Mouse (Mus musculus) T-helper 1 cell (primary cell): ENCODE measurements around the gene Grin2d.

Experiments
- in situ Hi-C: fragments of 300-600 bp; cut with MboI, MseI; formaldehyde crosslinking; loops from one replicate; pipeline ENCODE4 v1.15.1; 2025; ENCODE audit warnings: high pct_unique_total_duplicates

Gene Grin2d

DNA sequence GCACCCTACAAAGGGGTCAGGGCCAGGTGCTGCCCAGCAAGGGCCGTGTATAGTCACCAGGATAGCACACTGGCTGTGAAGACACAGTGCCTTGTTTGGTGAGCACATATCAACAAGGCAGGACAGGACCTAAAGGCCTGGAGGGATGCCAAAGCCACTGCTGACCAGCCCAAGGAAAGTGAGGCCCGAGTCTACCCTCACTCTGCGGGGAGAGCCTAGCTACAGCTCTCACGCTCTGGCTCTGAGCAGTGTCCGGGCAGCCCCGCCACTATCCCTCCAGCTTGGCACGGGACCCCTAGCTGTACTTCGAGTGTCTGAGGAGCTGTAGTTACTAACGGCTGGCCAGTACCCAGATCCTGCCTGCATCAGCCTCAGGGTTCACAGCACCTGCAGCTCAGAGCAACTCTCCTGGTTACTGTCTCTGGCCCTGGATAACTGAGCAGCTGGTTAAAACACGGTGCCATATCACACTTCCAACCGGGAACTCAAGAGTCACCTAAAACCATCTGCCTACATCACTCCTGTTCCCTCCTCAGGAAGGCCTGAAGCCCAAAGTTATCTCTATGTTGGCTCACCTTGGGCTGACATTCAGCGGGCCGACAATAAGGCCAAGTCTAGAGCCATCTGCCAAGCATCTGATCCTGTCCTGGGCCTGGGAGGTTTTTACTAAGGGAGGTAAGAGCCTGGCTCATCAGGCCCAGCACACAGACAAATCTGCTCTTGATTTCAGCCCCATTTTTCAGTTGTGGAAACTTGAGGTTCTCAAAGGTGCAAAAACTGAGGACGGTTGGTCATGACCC lies 68.7 kb downstream of the Grin2d start:
- in situ Hi-C loops: no loop called here

DNA sequence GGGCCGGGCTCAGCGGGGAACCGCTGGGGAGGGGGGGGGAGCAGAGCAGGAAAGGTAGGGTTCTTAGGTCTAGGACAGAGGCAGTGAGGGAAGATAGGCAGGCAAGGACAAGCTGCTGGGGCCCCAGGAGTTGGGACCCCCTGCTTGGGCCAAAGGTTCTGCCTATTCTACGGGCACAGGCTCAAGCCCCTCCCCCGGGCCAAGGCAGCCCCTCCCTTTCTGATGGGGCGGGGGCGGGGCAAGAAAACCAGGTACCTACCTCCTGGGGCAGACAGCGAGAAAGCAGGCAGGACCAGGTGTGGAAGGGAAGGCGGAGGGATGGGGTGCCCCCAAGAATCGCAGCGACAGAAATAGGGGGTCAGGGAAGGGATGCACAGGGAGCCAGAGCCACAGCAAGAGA lies 69.7 kb downstream of the Grin2d start:
- in situ Hi-C loops: no loop called here

DNA sequence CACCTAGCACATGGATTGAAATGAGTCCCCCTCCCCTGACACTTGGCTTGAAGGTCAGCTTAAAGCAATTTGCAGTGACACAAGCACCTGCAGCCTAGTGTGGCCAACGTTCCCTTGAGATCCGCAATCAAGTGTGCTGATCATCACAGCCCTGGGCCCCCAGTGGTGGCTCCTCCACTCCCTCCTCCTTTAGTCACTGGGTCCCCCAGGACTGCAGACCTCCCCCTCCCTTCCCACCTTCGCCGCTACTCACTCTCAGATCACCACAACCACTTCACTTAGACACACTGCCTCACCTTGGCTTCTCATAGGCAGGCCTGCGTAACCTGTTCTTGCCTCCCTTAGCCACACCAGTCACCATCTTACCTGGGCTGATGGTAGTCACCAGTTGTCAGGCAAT lies 72.2 kb downstream of the Grin2d start:
- in situ Hi-C loops: no loop called here

DNA sequence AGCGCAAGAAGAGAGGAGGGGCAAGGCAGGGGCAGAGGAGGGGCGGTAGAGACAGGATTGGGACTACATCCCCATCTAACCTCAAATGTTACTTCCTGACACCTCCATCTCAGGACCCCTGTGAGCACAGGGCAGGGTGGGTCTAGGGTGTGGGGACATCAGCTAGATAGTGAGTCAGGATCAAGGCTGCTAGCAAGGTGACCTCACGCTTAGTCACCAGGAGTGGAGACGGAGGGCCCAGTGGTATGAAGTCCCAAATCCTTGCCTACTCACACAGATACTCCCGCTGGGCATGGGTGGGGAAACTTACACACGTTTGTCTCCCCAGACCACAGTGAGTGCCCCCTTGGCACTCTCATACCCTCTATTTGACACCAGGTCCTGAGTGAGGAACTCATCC lies 75.6 kb downstream of the Grin2d start:
- in situ Hi-C loops: loop anchor here (5.0 kb wide), 1 partner anchor 60 kb away; no protein-coding TSS in a partner anchor

- in situ Hi-C loops: loop anchor here (5.0 kb wide), 1 partner anchor 59 kb away; no protein-coding TSS in a partner anchor
Observed at GRCm38 (mm10) chr7:45801348-45801747, 76.8 kb downstream of the Grin2d start.

- in situ Hi-C loops: loop anchor here (5.0 kb wide), 1 partner anchor 58 kb away; no protein-coding TSS in a partner anchor
Observed at GRCm38 (mm10) chr7:45800546-45801204, 77.5 kb downstream of the Grin2d start.

GRCm38 (mm10) chr7:45800001-45800400 lies 78.2 kb downstream of the Grin2d start:
- in situ Hi-C loops: loop anchor here (5.0 kb wide), 1 partner anchor 58 kb away; no protein-coding TSS in a partner anchor

DNA sequence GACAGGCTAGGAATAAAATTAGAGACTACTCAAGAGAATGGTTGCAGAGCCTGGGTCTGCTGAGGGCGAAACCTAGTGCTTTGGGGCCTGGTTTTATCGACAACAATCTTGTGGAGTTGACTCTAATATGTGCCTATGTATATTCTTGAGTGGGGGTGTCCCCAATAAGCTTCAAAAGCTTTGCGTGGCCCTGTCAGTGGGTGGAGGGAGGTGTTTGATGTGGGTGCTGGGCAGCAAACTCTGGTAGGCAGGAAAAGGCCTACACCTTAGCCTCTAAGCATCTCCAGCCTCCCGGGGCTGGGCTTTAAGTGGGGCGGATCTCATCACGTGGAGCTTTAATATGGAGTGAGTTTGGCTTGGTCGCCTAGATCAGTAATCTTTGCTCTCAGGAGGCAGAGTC lies 79.2 kb downstream of the Grin2d start:
- in situ Hi-C loops: no loop called here

GRCm38 (mm10) chr7:45798511-45798836 lies 79.7 kb downstream of the Grin2d start:
- in situ Hi-C loops: no loop called here

DNA sequence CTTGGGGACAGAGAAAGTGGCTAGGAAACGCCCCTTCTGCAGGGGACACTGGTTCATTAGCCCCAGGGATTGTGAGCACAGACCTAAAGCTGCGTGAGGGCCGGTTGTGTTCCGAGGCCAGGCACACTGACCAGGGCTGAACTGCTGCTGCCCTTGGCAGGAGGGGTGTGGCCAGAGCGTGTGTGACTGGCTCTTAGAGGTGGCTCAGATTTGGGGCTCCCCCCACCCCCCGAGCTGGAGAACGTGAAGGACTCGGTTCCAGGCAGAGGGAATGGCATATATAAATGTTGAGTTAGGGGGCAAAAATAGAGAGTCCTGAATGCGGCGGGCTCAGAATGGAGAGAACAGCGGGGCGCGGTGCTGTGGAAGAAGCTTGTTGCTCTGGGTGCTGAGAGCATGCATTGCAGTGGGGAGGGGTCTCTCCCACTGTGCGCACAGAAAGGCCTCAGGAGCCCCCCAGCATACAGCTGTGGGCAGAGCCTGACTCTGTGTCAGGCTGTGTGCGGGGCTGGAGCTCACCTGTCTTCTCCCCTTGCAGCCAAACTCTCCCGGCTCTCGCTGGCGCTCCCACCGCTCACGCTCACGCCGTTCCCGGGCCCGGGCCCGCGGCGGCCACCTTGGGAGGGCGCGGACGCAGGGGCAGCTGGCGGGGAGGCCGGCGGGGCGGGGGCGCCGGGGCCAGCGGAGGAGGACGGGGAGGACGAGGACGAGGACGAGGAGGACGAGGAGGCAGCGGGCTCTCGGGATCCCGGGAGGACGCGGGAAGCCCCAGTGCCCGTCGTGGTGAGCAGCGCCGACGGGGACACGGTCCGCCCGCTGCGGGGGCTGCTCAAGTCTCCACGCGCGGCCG lies 80.3 kb downstream of the Grin2d start:
- in situ Hi-C loops: no loop called here

GRCm38 (mm10) chr7:45796950-45797349 lies 81.2 kb downstream of the Grin2d start:
- in situ Hi-C loops: no loop called here

DNA sequence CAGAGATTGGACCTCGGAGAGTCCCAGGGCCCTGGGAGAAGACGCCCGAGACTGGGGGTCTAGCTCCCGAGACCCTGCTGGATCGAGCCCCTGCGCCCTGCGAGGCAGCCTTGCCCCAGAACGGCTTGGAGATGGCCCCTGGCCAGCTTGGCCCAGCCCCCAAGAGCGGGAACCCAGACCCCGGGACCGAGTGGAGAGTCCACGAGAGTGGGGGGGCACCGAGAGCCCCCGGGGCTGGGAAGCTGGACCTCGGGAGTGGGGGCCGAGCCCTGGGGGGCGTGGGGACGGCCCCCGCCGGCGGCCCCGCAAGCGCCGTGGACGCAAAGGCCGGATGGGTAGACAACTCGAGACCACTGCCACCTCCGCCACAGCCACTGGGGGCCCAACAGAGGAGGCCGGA lies 83.2 kb downstream of the Grin2d start:
- in situ Hi-C loops: loop anchor here (5.0 kb wide), 1 partner anchor 428 kb away; the partner anchor contains the start of gene Ppfia3

DNA sequence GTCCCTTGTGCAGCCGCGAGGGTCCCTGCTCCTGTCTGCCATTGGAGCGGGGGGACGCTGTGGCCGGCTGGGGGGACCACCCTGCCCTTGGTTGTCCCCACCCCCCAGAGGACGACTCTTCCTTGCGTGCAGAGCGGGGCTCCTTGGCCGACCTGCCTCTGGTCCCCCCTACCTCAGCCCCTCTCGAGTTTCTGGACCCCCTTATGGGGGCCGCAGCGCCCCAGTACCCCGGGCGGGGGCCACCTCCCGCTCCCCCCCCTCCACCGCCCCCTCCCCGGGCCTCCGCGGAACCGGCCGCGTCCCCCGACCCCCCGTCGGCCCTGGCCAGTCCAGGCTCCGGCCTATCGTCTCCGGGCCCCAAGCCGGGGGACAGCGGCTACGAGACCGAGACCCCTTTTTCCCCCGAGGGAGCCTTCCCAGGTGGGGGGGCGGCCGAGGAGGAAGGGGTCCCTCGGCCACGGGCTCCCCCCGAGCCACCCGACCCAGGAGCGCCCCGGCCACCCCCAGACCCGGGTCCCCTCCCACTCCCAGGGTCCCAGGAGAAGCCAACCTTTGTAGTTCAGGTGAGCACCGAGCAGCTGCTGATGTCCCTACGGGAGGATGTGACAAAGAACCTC lies 84.1 kb downstream of the Grin2d start:
- in situ Hi-C loops: loop anchor here (5.0 kb wide), 1 partner anchor 427 kb away; the partner anchor contains the start of gene Ppfia3

GRCm38 (mm10) chr7:45793240-45793639 lies 84.9 kb downstream of the Grin2d start:
- in situ Hi-C loops: loop anchor here (5.0 kb wide), 1 partner anchor 426 kb away; the partner anchor contains the start of gene Ppfia3

- in situ Hi-C loops: loop anchor here (5.0 kb wide), 1 partner anchor 425 kb away; the partner anchor contains the start of gene Ppfia3
Observed at GRCm38 (mm10) chr7:45791756-45792490, 86.3 kb downstream of the Grin2d start.

GRCm38 (mm10) chr7:45790721-45791120 lies 87.5 kb downstream of the Grin2d start:
- in situ Hi-C loops: loop anchor here (5.0 kb wide), 1 partner anchor 423 kb away; the partner anchor contains the start of gene Ppfia3

DNA sequence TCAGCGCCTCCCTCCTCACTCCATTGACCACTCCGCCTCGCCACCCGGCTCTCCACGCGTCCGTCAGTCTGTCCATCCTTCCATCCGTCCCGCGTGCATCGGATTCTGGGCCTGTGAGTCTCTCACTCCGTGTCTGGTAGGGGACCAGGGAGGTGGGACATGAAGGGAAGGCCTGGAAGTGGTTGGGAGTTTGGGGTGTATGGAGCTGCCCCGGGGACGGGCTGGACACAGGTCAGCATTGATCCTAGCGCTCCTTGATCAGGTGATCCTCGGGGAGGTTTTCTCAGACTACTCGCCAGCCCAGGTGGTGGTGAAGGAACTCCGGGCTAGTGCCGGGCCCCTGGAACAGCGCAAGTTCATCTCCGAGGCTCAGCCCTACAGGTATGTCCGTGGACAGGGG lies 90.5 kb downstream of the Grin2d start:
- in situ Hi-C loops: no loop called here

DNA sequence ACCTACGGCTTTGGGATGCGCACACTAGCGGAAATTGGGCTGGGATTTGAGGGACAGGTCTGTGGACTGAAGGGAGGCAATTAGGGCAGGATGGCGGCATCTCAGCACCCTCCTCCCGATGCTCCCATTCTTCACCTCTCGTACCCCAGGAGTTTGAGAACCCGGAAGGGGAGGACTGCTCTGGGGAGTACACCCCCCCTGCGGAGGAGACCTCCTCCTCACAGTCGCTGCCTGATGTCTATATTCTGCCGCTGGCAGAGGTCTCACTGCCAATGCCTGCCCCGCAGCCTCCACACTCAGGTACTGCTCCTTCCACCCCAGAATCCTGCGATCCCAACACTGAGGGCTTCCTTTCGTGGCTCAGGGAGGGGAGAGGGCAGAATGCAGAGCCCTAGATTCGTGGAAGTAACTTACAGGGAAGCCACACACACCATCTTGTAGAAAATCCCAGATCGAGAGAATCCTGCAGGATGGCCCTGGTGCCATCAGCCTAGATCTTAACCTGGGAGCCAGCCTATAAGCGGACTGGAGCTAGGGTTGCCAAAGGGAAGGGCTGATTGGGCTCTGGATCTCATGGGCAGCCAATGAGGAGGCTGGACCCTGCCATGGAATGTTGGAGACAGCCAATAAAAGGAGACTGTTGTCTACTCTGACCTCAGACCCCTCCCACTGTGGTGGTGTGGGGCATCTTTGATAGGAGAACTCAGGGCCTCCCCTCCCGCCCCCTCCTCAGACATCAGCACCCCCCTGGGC lies 91.3 kb downstream of the Grin2d start:
- in situ Hi-C loops: no loop called here

- in situ Hi-C loops: no loop called here
Observed at GRCm38 (mm10) chr7:45786136-45786578, 92.0 kb downstream of the Grin2d start.
